Mouse (Mus musculus) heart, embryonic 16.5 days (tissue): Measurements from ENCODE around the gene Atp10b. TPM values are rescaled to one million over a fixed set of nuclear protein-coding genes. Genes with fewer than 3 reads are reported as not detected.
A peak's percentile ranks its signal among the peaks of the same experiment; 100 is the strongest.

Experiments used
- ATAC-seq: fragments of 200-750 bp; cut with Nextera tagmentation; replicated peaks from 2 replicates; pipeline ENCODE4 v1.8.0; 2017; ENCODE audit warnings: moderate number of reproducible peaks; ENCODE audit not compliant: insufficient read depth, low FRiP score; ENCODE audit errors: extremely low read depth
- H3K27ac ChIP-seq: fragments of 300-500 bp; sonication (generic); 2 replicates; pipeline ENCODE4 v1.5.1; 2014; ENCODE audit warnings: mild to moderate bottlenecking, low read length, control low read depth, moderate library complexity
- H3K27me3 ChIP-seq: fragments of 300-500 bp; sonication (generic); 2 replicates; pipeline ENCODE4 v1.6.1; 2014; ENCODE audit warnings: low read length, mixed read lengths; ENCODE audit not compliant: control insufficient read depth, insufficient read depth
- H3K36me3 ChIP-seq: fragments of 300-500 bp; sonication (generic); 2 replicates; pipeline ENCODE4 v1.6.1; 2014; ENCODE audit not compliant: control insufficient read depth, insufficient read depth
- H3K4me1 ChIP-seq: fragments of 300-500 bp; sonication (generic); 2 replicates; pipeline ENCODE4 v1.6.1; 2014; ENCODE audit warnings: low read length, mixed read lengths; ENCODE audit not compliant: control insufficient read depth, insufficient read depth
- H3K4me2 ChIP-seq: fragments of 300-500 bp; sonication (generic); 2 replicates; pipeline ENCODE4 v1.6.1; 2014; ENCODE audit warnings: low read depth, mild to moderate bottlenecking, control low read depth, low read length
- H3K4me3 ChIP-seq: fragments of 300-500 bp; sonication (generic); 2 replicates; pipeline ENCODE4 v1.5.1; 2014; ENCODE audit warnings: mild to moderate bottlenecking, control low read depth, low read length
- H3K9ac ChIP-seq: fragments of 300-500 bp; sonication (generic); 2 replicates; pipeline ENCODE4 v1.6.1; 2014; ENCODE audit warnings: low read length, control low read depth
- H3K9me3 ChIP-seq: fragments of 300-500 bp; sonication (generic); replicated peaks from 2 replicates; pipeline ENCODE4 v1.6.1; 2016; ENCODE audit warnings: low read length; ENCODE audit not compliant: control insufficient read depth
- WGBS: fragments of 180-500 bp; shearing (Covaris S2); extraction: QIAGEN DNeasy Blood & Tissue Kit; methylation state at CpG from one replicate; pipeline ENCODE4 v1.1.7; 2014; 5-methylcytosine and 5-hydroxymethylcytosine counted together
- polyA plus RNA-seq: library from polyadenylated mRNA; unstranded; fragments of >200 nt; fragmentation: Nextera tagmentation; extraction: Ambion mirVana; gene quantifications from 2 replicates; pipeline ENCODE4 v1.2.1, GENCODE M21; 2015

Gene Atp10b
- polyA plus RNA-seq, 1 experiment from 2014 or later, result 0.13 TPM

DNA sequence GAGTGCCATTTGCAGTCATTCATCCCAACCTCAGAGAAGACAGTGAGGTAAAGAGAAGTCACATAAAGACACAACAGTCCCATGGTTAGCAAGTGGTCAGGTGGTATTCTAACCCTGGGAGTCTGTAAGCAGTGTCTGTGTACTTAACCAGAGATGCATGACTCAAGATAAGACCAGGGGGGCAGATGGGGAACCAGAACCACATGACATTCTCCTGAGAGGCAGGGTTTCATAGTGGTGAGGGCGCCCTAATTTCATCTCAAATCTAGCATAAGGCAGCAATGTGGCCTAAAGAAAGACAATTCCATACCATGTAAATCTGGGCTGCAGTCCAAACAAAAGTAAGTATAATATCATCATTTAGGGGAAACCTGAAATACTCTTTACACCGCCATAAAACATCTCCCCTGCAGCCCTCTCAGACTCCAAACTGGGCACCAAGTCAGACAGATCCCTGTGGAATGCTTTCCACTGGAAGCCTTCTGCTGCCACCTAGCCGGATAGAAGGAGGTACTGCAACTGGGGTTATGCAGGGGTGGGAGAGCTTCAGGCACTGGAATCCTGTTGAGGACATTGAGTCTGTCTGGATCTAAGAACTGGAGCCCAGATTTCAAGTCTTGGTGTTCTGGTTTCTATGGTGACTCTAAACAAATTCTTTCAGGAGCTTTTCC lies 114.0 kb downstream of the Atp10b start:
- no peaks in the 10 kb centered on the region for H3K4me1 ChIP-seq
- H3K27me3 ChIP-seq, result no peaks in the 10 kb centered on the region
- H3K4me2 ChIP-seq, result no peak overlapping the region
- H3K36me3 ChIP-seq, result no peaks in the 10 kb centered on the region
- H3K4me3 ChIP-seq, result no peak overlapping the region
- H3K27ac ChIP-seq, result no peak overlapping the region
- ATAC-seq, result 0 out of 2 replicates have a peak, but pooled peaks have one; percentile 49
- WGBS, result 42% methylated on average over 3 of the region's 3 CpGs
- no peaks in the 10 kb centered on the region for H3K9me3 ChIP-seq
- no peak overlapping the region for H3K9ac ChIP-seq

DNA sequence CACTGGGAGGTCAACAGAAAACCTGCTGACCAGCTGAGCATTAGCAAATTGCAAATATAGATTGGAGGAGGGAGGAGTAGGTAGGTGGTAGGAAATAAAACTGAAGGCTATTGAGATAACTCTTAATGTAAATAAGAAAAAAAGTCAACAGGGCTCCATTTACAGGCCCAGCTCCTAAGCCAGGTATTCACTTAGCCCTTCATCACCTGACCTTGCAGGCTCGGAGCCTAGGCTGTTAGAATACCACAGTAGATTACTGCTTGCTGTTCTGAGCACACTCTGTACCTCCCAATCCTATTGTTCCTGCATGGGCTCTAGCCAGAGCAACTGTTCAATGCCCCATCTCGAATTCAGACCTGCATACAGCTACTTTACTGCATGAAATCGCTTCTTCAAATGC lies 117.8 kb downstream of the Atp10b start:
- Histone ChIP-seq H3K4me3 (no peak overlapping the region), H3K9ac (no peak overlapping the region), H3K4me2 (no peak overlapping the region), H3K27me3 (no peaks in the 10 kb centered on the region), H3K9me3 (no peaks in the 10 kb centered on the region), H3K27ac (no peak overlapping the region), H3K4me1 (no peaks in the 10 kb centered on the region), H3K36me3 (no peaks in the 10 kb centered on the region)
- 75% methylated on average over 3 of the region's 3 CpGs for WGBS
- no peak for ATAC-seq

DNA sequence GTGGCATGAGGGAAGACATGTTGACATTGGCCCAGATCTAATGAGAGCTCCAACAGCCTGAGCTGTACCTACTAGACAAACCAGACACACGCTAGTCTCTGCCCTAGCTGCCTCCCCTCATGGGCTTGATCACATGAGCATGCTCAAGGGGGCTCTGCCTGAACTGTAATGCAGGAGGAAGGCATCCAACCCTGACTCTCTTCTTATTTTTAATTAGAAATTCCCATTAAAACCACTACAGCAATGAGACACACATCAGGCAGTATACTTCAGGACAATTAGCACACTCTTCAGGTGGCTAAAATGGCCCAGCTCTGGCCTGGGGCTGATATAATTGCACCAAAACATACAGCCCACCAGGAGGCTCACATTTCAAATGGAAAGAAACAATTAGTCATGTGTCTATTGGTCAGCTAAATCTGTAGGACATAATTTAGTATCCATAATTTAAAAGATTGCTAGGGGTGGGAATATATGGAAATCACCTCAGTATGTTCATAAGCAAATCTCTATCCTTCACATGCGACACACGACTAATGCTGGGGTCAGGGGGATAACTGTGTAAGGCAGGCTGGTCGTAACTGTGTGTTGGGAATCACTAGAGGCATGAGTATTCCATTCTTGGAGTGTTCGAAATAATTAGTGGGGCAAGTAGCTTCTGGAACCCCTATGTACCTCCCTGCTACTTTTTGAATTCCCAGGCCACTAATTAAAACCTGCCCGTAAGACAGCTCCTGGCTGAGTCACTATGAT lies 120.0 kb downstream of the Atp10b start:
- H3K27ac ChIP-seq, result no peak overlapping the region
- H3K27me3 ChIP-seq, result no peaks in the 10 kb centered on the region
- 82% methylated on average over 6 of the region's 6 CpGs for WGBS
- H3K9ac ChIP-seq, result no peak overlapping the region
- no peaks in the 10 kb centered on the region for H3K4me1 ChIP-seq
- ATAC-seq, result no peak
- no peak overlapping the region for H3K4me2 ChIP-seq
- H3K9me3 ChIP-seq, result no peaks in the 10 kb centered on the region
- H3K4me3 ChIP-seq, result no peak overlapping the region
- no peaks in the 10 kb centered on the region for H3K36me3 ChIP-seq

DNA sequence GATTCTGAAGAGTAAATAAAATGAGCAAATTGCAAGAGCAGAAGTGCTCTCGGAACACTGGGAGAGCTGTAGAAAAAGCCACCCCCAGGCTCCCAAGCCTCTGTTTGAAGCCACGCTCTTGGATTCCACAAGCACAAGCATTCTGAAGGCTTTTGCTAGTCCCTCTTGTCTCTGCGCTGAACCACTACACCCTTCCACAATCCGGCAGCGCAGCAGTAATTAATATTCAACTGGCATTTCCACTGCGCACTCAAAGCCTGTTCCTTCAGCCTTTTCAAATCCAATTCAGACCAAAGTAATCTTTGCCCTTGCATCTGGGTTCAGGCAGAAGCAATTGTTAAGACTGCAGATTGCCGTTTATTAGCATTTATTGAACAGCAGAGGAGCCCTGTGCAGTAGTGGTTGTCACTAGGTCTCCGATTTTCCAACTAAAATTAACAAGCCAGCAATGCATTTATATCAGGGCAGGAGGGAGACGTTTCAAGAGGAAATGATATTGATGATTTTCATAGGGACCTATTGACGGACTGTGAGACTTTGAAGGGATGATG lies 120.7 kb downstream of the Atp10b start:
- Histone ChIP-seq H3K27ac (no peak overlapping the region), H3K36me3 (no peaks in the 10 kb centered on the region), H3K27me3 (no peaks in the 10 kb centered on the region), H3K4me1 (no peaks in the 10 kb centered on the region), H3K4me3 (no peak overlapping the region), H3K9me3 (no peaks in the 10 kb centered on the region), H3K9ac (no peak overlapping the region), H3K4me2 (no peak overlapping the region)
- WGBS, result 82% methylated on average over 10 of the region's 10 CpGs
- ATAC-seq, result no peak

DNA sequence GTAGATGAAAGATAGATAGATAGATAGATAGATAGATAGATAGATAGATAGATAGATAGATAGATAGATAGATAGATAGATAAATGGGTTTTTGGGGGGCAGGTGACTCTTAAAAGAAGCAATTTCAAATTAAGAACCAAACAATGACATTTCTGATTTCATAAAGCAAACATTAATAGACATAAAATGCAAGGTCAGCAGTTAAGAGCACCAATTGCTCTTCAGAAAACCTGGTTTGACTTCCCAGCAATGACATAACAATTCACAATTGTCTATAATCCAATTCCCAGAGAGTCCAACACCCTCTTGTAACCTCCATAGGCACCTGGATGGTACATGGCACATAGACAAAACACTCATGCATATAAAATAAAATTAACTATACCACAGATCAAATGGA lies 124.2 kb downstream of the Atp10b start:
- ATAC-seq, result no peak
- Histone ChIP-seq H3K4me2 (no peak overlapping the region), H3K4me1 (no peaks in the 10 kb centered on the region), H3K36me3 (no peaks in the 10 kb centered on the region), H3K4me3 (no peak overlapping the region), H3K27me3 (no peaks in the 10 kb centered on the region), H3K27ac (no peak overlapping the region), H3K9ac (no peak overlapping the region), H3K9me3 (no peaks in the 10 kb centered on the region)

DNA sequence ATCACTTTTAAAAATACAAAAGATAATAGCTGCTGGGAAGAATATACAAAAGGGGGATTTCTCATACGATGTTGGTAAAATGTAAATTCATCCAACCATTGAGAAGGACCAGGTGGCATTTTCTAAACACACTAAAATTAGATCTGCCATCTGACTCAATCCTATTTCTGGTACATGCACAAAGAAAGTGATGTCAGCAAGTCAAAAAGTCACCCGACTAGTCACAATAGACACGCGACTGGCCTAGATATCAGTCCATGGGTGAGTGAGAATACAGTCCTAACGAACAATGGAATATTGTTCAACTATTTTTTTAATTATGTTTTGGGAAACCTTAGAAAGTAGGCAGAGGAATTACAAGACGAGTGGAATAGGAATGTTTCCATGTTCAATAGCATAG lies 147.9 kb downstream of the Atp10b start:
- no peak for ATAC-seq
- WGBS, result 52% methylated on average over 6 of the region's 6 CpGs
- Histone ChIP-seq H3K27me3 (no peaks in the 10 kb centered on the region), H3K36me3 (no peaks in the 10 kb centered on the region), H3K9ac (no peak overlapping the region), H3K4me1 (no peaks in the 10 kb centered on the region), H3K9me3 (no peaks in the 10 kb centered on the region), H3K4me2 (no peak overlapping the region), H3K4me3 (no peak overlapping the region), H3K27ac (no peak overlapping the region)

DNA sequence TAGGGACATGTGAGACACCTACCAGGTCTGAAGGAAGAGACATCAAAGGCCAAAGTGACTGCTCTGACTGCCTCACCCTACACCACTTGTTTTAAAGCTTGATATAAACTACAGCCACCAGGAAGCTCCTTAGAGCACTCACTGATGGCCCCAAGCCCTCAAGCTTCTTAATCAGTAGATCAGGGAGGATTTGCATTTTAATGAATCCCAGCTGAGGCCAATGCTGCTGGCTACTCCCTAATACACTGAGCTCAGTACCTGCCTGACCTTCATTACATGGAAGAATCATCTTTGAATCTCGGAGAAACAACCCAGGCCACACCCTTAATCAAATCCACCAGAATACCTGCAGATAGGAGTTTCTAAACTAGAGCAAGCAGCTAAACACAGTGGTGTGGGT lies 161.3 kb downstream of the Atp10b start:
- H3K9me3 ChIP-seq, result no peaks in the 10 kb centered on the region
- no peak for ATAC-seq
- no peaks in the 10 kb centered on the region for H3K27me3 ChIP-seq
- H3K27ac ChIP-seq, result no peak overlapping the region
- H3K9ac ChIP-seq, result no peak overlapping the region
- H3K4me3 ChIP-seq, result no peak overlapping the region
- H3K36me3 ChIP-seq, result no peaks in the 10 kb centered on the region
- WGBS, result 40% methylated on average over 1 of the region's 1 CpGs
- no peak overlapping the region for H3K4me2 ChIP-seq
- no peaks in the 10 kb centered on the region for H3K4me1 ChIP-seq

Other genes with a start within 250 kb of the Atp10b start
- gene Gm9972, start 114.1 kb upstream of the Atp10b start, polyA plus RNA-seq, result not detected in 2 replicates